Mouse (Mus musculus): ENCODE results near the gene Adh7.

The Adh7 gene

DNA sequence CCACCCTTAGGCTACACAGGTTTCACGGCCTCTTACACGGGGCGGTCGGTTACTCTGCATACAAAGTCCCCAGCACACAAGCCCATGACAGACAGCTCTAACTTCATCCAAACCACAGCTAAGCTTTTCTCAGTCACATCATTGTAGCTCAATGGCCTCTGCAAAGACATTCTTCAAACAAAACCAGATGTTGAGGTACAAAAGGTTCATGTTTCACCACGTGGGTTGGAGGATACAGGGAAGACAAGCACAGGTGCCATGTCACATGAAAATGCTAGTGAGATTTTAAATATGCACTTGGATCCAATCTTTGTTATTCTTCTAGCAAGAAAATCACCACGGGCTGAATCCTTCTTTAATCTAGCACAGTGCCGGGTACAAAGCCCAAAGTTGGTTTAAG lies 7.8 kb downstream of the Adh7 start:
- no peak for DNase-seq

DNA sequence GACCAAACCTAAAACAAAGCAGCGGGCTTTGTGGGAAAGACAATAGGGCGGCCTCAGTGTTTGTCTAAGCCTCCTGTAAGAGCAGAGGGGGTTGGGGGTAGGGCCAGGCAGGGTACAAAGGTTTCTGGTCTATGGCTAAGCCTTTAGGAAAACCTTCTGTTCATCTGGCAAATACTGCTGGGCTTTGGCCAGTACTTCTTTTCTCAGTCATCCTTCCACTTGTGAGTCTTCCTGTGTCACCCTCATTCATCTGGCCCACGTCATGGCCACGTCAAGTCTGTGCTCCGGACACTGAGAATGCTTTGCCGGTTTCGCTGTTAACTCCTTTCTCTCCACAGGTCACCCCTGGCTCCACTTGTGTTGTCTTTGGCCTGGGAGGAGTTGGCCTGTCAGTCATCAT lies 8.3 kb downstream of the Adh7 start:
- no peak for DNase-seq

DNA sequence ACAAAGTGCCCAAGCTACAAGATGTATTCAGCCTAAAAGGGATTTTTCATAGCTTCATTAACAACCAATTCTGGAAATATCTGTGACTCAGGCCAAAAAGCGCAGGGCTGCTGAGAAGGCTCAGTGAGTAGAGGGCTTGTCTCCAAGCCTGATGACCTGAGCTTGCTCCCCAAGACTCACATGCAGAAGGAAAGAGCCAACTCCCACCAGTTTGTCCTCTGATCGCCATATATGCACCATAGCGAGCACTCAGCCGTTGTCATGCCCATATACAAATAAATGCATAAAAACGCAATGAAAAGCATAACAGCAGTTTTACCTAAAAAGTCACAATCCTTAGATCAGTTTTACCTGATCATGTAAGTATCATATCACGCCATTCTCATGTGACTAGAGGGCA lies 8.9 kb downstream of the Adh7 start:
- DNase-seq = no peak

DNA sequence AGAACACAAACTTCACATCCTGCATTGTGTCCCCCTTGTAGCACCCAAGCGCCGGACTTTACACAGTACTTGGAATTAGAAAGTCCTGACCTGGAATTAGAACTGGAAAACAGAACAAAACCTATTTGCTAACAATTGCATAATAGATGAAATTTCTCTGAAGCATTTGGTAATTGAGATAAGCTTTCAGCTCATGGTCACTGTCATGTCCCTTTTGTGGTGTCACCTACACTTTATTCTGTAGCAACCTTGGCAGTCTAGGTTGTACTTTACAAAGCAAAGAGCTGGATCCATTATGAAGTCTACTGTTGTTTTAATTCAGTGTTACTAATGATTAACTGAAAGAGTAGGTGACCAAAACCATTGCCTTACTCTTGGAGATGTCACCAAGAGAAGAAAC lies 9.5 kb downstream of the Adh7 start:
- DNase-seq = no peak

DNA sequence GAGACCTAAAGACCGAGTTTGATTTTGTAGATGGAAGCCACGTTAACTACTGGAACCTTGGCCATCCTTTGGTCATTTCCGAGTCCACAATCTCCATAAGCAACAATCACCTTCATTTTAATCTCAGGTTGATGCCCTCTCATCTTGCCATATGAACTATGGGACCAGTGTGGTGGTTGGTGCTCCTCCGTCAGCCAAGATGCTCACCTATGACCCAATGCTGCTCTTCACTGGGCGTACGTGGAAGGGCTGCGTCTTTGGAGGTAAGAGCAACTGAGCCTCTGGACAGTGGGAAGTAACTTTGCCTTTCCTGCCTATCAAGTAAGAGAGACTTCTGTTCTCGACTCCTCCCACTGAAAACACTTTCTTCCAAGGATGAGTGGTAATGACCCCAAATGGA lies 10.2 kb downstream of the Adh7 start:
- DNase-seq = no peak

DNA sequence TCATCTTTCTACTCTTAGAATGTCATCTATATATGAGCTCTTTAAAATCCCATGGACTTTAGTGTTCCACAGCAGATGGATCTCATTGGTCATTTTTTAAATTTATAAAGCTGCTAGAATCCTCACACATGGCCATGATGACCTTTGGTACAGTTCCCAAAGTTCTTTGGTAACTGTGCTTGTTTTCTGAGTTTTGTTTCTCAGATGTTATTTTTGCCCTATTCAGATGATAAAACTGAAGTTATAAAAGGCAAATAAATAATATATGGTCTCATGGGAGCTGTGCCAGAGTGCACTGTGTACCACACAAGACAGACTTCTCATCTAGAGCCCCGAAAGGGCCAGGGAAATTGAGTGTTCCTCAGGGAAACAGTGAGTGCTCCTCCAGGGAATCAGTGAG lies 11.9 kb downstream of the Adh7 start:
- DNase-seq = no peak

DNA sequence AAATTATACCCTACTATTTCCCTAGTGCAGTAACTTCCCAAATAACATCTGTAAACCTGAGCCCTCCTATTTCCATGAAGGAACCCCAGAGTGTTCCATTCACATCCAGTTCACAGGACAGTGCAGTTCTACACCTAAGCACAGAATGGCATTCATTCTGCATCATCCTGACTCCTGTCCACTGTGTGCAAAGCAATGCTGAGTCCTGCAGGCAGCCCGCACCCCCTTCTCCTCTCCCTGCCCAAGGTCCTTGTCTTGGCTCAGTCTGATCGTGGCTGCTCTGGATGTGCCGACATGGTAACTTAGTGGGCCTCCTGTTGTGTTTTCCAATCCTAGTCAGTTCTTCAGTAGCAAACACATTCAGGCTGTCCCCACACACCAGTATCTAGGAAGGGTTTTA lies 12.7 kb downstream of the Adh7 start:
- no peak for DNase-seq

DNA sequence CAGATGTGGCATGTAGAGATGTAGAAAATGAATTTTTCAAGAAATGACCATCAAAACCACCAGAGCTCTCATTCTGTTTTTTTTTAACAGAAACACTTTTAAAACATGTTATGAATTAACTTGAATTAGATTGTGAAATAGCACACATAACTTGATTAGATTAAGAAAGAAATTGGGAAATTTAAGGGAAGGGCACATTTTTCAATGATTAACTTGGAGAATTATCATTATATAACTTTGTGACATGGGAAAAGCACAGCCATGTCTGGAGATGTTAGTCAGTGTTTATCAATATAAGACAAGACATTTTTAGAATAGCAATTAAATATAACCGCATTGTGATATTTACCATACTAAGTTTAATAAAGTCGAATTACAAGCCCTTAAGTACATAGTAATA lies 14.0 kb downstream of the Adh7 start:
- no peak for DNase-seq

DNA sequence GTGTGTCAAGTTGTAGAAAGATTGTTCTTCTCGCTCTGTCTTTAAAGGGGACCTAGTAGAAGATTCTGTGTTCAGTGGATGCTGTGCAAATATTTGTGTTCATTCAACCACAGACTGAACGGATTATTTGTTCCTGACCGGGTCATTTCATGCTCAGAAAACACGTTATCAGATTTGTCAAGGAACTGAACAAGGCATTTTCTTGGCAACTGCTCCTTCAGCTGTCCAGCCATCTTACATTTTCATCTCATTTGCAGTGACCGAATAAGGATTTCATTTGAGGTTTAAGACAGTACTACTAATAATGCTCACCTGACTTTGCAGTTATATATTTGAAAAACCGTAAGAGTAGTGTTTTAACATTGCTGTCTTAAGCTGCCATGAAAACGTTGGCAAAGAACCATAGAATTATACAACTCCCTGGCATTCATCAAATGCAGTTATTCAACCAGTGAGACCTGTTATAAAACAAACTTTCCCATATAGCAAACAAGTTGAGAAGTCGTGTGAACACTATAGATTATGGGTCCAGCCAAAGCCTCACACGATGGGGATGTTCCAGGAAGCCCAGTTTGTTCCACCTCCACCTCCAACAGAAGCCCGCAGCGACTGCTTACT lies 19.1 kb downstream of the Adh7 start:
- DNase-seq = no peak

DNA sequence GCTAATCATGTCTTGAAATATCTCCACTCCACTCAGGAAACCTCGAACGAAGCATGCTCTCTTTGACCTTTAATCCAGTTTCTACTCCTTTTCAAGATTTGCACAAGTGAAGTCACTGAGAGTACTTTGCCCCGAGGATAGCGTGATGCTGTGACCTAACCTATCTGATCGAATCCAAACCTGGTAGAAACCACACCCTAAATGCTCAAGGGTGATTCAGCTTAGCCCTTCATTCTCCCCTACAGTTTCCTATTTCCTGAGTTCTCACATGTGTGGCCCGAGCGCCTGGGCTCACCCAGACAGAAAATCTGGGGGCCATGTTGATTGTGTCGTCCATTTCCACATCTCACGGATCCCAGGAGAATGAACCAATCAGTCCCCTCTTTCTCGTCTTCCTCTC lies 20.5 kb downstream of the Adh7 start:
- DNase-seq = no peak

DNA sequence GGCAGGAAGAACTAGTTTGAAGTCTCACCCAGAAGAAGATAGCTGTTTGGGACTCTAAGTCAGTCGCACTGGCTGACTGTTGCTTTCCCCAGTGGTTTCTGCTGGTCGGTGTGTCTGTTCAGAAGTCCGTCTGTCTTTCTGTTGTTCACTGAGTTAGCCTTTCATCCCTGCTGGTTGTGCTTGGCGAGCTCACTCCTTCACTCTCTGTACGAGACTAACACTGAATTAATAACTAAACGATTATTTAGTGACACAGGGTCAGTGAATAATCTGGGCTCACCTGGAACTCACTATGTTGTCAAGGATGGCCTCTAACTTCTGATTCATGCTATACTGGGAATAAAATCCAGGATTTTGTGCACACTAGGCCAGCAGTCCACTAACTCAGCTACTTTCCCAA lies 21.9 kb downstream of the Adh7 start:
- no peak for DNase-seq

DNA sequence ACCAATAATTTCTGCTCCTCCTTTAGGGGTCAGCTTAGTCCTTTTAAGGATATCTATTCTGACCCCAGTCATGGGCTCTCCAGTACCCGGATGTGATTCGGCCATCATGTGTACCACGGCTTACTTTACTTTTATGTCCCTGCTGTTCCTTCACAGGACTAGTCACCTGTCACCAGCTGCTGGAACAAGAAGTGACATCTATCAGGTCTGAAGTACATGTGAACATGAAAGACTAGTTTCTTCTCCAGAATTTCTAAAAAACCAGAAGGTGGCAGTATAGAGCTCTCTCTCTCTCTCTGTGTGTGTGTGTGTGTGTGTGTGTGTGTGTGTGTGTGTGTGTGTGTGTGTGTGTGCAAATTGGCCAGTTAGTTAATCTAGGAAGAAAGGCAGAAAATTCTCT lies 22.9 kb downstream of the Adh7 start:
- no peak for DNase-seq

DNA sequence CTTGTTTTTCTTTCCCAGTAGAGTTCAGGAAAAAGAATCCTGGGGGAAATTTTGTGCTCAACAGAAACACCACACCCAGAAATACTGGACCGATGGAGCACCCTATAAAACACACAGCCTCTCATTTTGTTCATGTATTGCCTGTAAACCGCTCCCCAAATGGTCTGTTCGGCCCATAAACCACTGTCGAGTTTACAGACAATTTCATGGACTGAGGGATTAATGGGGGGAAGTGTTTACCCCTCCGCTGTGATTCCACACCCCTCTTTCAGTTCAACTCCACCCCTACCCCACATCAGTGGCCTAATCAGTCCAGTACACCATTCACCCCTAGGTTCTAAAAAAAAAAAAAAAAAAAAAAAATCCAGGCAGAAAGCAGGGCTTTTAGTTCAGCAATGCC lies 23.4 kb downstream of the Adh7 start:
- no peak for DNase-seq

DNA sequence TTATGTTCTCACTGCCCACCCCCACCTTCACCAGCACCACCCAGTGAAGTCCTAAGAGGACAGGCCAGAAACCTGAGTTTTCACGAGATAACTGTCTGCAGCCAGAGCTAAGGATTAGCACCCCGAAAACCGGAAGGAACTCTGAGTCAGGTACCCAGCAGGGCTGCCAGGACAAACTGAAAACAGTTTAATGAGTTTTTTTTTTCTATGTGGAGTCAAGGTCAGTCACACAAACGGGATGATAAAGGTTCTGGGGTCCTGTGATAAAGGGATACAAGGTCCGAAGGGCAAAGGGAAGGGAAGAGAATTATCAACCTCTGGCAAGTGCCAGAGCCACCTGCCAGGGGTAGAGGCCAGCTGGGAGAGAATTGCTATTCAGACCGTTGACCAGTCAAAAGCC lies 23.8 kb downstream of the Adh7 start:
- DNase-seq = no peak

DNA sequence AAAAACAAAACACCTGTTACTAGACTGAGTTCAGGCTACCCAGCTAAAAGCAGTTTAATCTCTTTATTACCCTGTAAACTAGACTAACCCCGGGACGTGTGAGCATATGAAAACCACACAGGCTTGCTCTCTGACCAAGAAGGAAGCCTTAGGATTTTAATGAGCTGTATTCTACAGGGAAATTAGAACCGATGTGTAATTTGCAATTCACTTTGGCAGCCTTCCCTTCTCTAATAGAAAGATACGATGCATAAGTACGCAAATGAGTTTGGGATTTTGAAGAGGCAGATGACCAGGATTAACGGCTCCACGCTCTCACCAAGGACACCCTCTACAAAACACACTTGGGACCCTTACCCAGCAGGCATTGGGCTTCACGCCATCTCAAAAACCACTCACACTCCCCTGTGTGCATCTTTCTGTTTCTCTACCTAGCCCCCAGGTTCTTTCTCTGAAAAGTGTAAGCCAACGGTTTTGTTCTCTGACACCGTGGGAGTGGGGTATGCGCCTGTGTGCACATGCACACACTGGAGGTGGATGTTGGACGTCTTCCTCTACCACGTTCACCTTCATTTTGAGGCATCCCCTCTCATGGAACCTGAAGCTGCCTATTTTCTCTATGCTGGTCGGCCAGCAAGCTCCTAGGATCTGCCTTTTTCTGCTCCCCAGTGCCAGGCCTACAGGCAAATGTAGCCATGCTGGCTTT lies 24.6 kb downstream of the Adh7 start:
- no peak for DNase-seq

DNA sequence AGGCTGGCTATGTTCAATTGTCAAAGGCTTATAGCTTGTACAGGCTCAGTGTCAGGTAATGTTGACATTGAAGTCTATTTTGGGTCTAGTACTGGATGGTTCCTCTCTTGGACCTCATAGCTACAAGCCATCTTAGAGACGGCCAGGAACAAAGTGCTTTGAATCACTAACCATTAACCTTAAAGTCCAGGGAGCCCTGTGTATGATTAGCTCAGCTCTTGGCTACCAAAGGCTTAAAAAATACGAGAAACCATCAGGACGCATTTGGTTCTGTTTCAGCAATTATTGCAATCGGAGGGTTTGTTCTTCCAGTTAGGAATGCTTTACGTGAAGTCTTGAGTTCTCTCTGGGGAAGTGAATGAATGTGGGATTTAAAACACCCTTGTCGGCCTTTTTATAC lies 25.4 kb downstream of the Adh7 start:
- DNase-seq = no peak

DNA sequence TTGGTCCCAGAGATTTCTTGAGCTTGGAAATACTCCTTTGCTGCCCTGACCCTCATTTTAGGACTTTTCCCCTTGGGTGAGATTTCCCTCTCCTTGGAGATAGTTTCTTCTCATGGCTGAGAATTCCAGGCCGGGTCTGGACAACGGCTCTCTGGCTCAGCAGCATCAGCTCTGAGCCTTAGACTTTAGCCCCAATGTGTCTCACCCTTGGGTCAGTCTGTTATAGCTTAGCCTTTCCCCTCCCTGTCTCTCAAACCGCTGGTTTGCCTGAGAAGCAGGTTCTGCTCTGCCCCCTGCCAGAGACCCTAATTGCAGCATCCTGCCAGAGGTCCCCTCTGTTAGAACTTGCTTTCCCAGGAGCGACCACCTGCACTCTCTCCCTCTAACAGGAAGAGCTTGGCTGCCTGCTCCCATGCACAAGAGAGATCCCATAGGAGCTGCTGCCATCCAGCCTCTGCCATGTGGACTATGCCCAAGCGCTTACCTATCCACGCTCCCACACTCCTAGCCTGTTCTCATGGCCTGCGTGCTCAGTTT lies 26.8 kb downstream of the Adh7 start:
- no peak for DNase-seq

DNA sequence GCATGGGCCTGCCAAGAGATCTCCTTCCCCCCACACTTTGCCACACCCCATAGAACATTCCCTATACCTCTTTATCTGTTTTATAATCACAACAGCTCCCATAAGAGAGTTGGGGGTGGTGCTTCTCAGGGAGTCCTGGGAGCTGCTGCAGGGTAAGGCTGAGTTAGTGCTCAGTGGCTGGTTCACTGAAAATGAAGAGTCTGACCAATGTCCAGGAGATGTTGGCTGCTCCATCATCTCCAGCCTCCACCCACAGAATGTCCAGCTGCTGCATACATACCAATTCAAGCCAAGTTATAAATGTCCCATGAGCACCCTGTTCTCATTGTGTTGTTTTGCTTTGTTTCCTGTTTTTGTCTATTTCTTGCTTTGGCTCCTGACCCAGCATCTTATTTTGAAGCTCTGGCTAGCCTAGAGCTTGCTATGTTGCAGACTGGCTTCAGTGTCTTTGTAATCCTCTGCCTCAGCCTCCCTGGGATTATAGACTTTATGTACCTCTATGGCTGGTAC lies 29.0 kb downstream of the Adh7 start:
- no peak for DNase-seq

DNA sequence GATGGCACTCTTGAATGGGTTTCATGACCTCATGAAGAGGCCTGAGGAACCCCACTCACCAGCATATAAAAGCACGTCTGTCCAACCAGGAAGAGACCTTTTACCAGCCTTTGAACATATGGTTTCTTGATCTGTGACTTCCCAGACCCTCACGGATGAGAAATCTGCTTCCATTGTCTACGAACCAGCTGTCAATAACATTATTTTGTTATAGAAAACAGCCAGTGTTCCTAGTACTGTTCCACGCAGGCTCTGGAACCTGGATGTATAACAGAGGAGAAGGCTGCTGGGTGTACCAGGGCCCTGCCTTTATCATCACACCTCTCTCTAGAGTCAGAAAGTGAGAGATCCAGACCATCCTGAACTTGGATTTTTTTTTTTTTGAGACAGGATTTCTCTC lies 29.7 kb downstream of the Adh7 start:
- no peak for DNase-seq

DNA sequence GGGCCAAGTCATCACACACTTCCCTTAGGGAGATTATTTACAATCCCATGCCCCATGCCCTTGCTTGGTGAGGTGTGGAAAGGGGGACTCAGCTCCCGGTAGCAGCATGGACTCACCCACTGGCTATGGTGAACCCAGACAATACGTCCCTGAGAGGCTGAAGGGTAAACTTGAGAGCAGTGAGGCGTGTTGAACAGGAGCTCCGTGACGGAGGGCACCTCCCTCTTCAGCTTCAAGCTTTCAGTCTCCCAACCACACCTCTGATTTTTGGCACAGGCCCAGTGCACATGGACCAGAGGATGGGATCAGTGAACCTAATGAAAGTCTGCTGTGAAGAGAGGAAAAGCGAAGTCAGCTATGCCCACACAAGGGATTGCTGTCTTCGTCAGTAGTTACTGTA lies 30.5 kb downstream of the Adh7 start:
- no peak for DNase-seq

DNA sequence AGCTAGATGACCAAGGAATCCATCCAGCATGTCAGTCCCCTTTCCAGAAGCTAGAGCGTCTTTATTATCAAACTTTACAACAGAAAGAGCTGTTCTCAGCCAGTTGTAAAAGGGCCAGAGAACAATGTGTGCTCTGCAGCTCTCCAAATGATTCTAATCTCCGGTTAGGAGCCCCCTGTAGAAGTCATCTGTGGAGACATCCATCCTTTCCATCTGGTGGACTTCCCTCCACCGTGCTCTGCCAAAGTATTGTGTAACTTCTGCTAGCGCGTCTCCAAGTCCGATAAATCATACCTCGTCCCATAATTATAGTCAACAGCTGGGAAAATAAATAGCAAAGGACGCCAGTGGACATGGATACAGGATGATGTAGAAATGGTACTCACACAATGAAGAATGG lies 31.2 kb downstream of the Adh7 start:
- DNase-seq = no peak

DNA sequence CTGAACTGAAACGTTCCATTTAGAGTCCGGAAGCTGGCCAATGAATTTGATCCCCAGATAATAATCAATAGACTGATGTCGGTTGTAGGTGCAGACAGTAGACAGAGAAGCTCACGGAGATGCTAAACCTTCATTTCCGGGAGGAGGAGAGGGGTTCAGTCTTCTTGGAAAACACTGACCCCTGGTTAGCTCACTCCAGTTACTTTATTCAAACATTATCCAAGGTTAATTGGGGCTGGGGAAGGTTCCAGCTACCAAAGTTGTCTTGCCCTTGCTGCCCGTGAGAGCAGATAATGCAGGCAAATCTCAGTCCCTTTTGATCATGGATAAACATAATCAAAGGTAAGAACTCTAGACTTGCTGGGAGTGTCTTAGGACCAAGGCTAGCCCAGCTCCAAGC lies 33.6 kb downstream of the Adh7 start:
- DNase-seq = no peak

DNA sequence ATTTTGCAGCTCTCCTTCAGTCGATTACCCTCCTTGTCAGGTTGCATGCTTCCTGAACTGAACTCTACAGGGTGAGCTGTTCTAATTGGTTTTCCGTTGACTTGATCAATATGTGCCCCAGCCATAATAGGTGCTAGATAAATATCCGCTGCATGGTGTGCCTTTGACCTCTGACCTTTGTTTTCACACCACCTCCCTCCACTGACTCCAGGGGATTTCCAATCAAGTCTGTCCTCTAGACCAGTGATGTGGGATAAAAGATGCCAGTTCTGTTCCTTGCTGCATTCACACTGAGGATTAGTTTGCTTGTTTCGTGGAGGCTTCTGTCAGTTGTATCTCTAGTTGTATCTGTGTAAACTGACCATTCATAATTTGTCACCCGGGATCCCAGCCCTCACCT lies 36.6 kb downstream of the Adh7 start:
- no peak for DNase-seq

DNA sequence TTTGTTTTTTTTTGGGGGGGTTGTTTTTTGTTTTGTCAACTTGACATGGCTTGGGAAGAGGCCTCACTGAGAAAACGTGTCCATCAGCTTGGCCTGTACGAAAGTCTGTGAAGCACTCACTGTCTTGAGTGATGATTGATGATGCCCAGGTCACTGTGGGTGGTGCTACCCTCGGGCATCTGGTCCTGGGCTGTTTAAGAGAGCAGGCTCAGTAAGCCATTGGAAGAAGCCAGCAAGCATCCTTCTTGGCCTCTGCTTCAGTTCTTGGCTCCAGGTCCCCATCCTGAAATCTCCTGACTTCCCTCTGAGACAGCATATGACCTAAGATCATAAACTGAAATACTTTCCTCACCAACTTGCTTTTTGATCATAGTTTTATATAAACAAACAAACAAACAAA lies 37.8 kb downstream of the Adh7 start:
- no peak for DNase-seq
